Mouse (Mus musculus): ENCODE data around the gene Rps2.

The Rps2 gene

GRCm38 (mm10) chr17:24732233-24732935 is 14.5 kb downstream of the Rps2 start:
- DNase-seq (ENCODE audit: low spot score), result no peak

GRCm38 (mm10) chr17:24733434-24734050 is 15.6 kb downstream of the Rps2 start:
- no peak for DNase-seq (ENCODE audit: low spot score)

- DNase-seq (ENCODE audit: low spot score), result no peak
Measured at GRCm38 (mm10) chr17:24734513-24734912, 16.6 kb downstream of the Rps2 start.

- no peak for DNase-seq (ENCODE audit: low spot score)
Measured at GRCm38 (mm10) chr17:24735446-24735845, 17.5 kb downstream of the Rps2 start.

GRCm38 (mm10) chr17:24736330-24737051 is 18.6 kb downstream of the Rps2 start, which contains the start of gene Msrb1:
Msrb1 (plus strand) TSS chr17:24736642.
- DNase-seq (ENCODE audit: low spot score), result peak; percentile 87

- DNase-seq (ENCODE audit: low spot score), result no peak
Measured at GRCm38 (mm10) chr17:24737135-24737810, 19.4 kb downstream of the Rps2 start.

- no peak for DNase-seq (ENCODE audit: low spot score)
Measured at GRCm38 (mm10) chr17:24738238-24738637, 20.3 kb downstream of the Rps2 start.

GRCm38 (mm10) chr17:24739926-24740325 is 22.0 kb downstream of the Rps2 start:
- DNase-seq (ENCODE audit: low spot score), result no peak

GRCm38 (mm10) chr17:24742307-24742706 is 24.4 kb downstream of the Rps2 start:
- no peak for DNase-seq (ENCODE audit: low spot score)

GRCm38 (mm10) chr17:24743896-24744295 is 26.0 kb downstream of the Rps2 start:
- no peak for DNase-seq (ENCODE audit: low spot score)

- no peak for DNase-seq (ENCODE audit: low spot score)
Measured at GRCm38 (mm10) chr17:24744381-24744780, 26.5 kb downstream of the Rps2 start.

GRCm38 (mm10) chr17:24745526-24746497 is 27.9 kb downstream of the Rps2 start:
- DNase-seq (ENCODE audit: low spot score), result peak; percentile 37

- no peak for DNase-seq (ENCODE audit: low spot score)
Measured at GRCm38 (mm10) chr17:24746986-24747385, 29.1 kb downstream of the Rps2 start.

GRCm38 (mm10) chr17:24751528-24751927 is 33.6 kb downstream of the Rps2 start:
- DNase-seq (ENCODE audit: low spot score), result no peak

GRCm38 (mm10) chr17:24752415-24753394 is 34.8 kb downstream of the Rps2 start, which contains the start of gene Hs3st6:
Hs3st6 (plus strand) TSS chr17:24752988.
- DNase-seq (ENCODE audit: low spot score), result no peak

- no peak for DNase-seq (ENCODE audit: low spot score)
Measured at GRCm38 (mm10) chr17:24757394-24757793, 39.5 kb downstream of the Rps2 start.

- no peak for DNase-seq (ENCODE audit: low spot score)
Measured at GRCm38 (mm10) chr17:24761121-24761520, 43.2 kb downstream of the Rps2 start.

GRCm38 (mm10) chr17:24765016-24765905 is 47.3 kb downstream of the Rps2 start:
- DNase-seq (ENCODE audit: low spot score), result no peak

Measured in urinary bladder, postnatal 10 days (tissue).